Mouse (Mus musculus) cerebellum, adult 2 months (tissue): Measurements from ENCODE around the gene Tmx4.

Source experiments
- CTCF ChIP-seq: fragments of 200-500 bp; IDR thresholded peaks from 2 replicates; pipeline ENCODE4 v1.5.1; 2011; ENCODE audit warnings: low read depth, mild to moderate bottlenecking, control low read depth, low read length, moderate library complexity, borderline replicate concordance; ENCODE audit not compliant: insufficient read depth
- POLR2A ChIP-seq: fragments of 200-500 bp; IDR thresholded peaks from 2 replicates; pipeline ENCODE4 v1.6.1; 2011; ENCODE audit warnings: low read length, control low read depth, borderline replicate concordance; ENCODE audit not compliant: insufficient read depth

DNA sequence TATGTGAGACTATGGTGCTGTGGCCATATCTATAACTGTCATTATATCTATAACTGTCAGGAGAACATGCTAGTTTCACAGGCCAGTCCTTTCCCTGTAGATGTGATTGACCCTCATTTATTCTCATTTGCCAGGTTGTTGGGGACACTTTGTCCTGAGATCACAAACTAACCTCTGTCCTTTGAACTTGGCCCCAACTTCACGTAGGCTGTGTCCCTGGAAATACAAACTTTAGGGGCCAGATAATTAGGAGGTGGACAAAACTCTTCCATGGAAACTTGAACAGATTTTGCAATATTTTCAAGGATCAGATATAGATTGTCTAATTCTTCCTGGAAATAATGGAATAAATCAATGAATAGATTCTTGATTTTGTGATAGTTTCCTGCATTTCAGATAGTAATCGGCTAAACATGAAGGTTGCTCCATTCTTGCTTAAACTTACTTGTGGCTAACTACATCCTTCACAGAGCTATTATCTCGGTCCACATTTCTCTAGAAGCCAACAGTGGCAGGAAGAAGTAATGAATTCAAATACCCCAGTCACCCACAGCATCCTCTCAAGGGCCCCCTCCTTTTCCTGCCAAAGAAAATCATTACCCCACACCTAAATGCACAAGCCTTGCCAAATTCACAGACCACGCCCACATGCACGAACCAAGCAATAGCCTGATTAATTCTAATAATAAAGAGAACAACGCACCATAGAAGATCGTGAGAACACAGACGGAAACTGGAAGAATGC lies 99.5 kb downstream of the Tmx4 start:
- no peak for TF ChIP-seq POLR2A
- no peak for TF ChIP-seq CTCF
